Mouse (Mus musculus) liver, embryonic 14.5 days (tissue): ENCODE results near the gene Fam198a. TPM values are rescaled to one million over a fixed set of nuclear protein-coding genes. Genes with fewer than 3 reads are reported as not detected.

Source experiments
- ATAC-seq: fragments of 200-750 bp; cut with Nextera tagmentation; 2 replicates; pipeline ENCODE4 v1.8.0; 2017; ENCODE audit warnings: moderate number of reproducible peaks, mild to moderate bottlenecking, moderate library complexity; ENCODE audit not compliant: insufficient read depth
- DNase-seq, 3 experiments: peaks; one replicate each; pipeline ENCODE4 v3.0.0-alpha.2; 2012 to 2013; ENCODE audit warnings: low read depth in 3 of 3, low spot score in 3 of 3
- H3K27ac ChIP-seq: fragments of 300-500 bp; sonication (generic); 2 replicates; pipeline ENCODE4 v1.5.1; 2014; ENCODE audit warnings: moderate library complexity, mild to moderate bottlenecking, control low read depth, inconsistent platforms
- H3K27me3 ChIP-seq: fragments of 300-500 bp; sonication (generic); 2 replicates; pipeline ENCODE4 v1.6.1; 2014; ENCODE audit warnings: mild to moderate bottlenecking, low read length, moderate library complexity; ENCODE audit not compliant: control insufficient read depth, insufficient read depth
- H3K36me3 ChIP-seq: fragments of 300-500 bp; sonication (generic); replicated peaks from 2 replicates; pipeline ENCODE4 v1.6.1; 2014; ENCODE audit warnings: low read depth; ENCODE audit not compliant: control insufficient read depth, insufficient read depth
- H3K4me1 ChIP-seq, 2 experiments: fragments of 200-500 bp in 1 of 2; fragments of 300-500 bp in 1 of 2; sonication (generic) in 1 of 2; replicated peaks; 2 replicates each; pipeline ENCODE4 v1.6.1; 2012 to 2014; ENCODE audit warnings: antibody characterized with exemption in 1 of 2, inconsistent platforms in 1 of 2, low read length in 1 of 2; ENCODE audit not compliant: control insufficient read depth in 2 of 2, insufficient read depth in 2 of 2
- H3K4me2 ChIP-seq: fragments of 300-500 bp; sonication (generic); 2 replicates; pipeline ENCODE4 v1.6.1; 2014; ENCODE audit warnings: low read depth, mild to moderate bottlenecking, control low read depth, moderate library complexity
- H3K4me3 ChIP-seq, 2 experiments: fragments of 200-500 bp in 1 of 2; fragments of 300-500 bp in 1 of 2; sonication (generic) in 1 of 2; 2 replicates each; pipeline ENCODE4 v1.5.1; 2012 to 2014; ENCODE audit warnings: low read depth in 2 of 2, low read length in 2 of 2, mild to moderate bottlenecking in 2 of 2, control low read depth in 1 of 2, inconsistent platforms in 1 of 2, moderate library complexity in 1 of 2; ENCODE audit not compliant: insufficient read depth in 1 of 2
- H3K9ac ChIP-seq: fragments of 300-500 bp; sonication (generic); replicated peaks from 2 replicates; pipeline ENCODE4 v1.6.1; 2014; ENCODE audit warnings: mild to moderate bottlenecking, control low read depth, moderate library complexity
- H3K9me3 ChIP-seq: fragments of 300-500 bp; sonication (generic); 2 replicates; pipeline ENCODE4 v1.6.1; 2016; ENCODE audit warnings: low read length, mixed read lengths; ENCODE audit not compliant: control insufficient read depth
- CTCF ChIP-seq: IDR thresholded peaks from 2 replicates; pipeline ENCODE4 v1.5.1; 2016; ENCODE audit warnings: antibody characterized with exemption, low read depth, control low read depth
- EP300 ChIP-seq: IDR thresholded peaks from 2 replicates; pipeline ENCODE4 v1.6.1; 2016; ENCODE audit warnings: antibody characterized with exemption, low read depth
- WGBS: fragments of 180-500 bp; shearing (Covaris S2); extraction: QIAGEN DNeasy Blood & Tissue Kit; methylation state at CpG from one replicate; pipeline ENCODE4 v1.1.7; 2014; ENCODE audit not compliant: insufficient replicate concordance; 5-methylcytosine and 5-hydroxymethylcytosine counted together
- polyA plus RNA-seq, 2 experiments: library from polyadenylated mRNA; depleted of rRNA in 1 of 2; stranded (reverse) in 1 of 2; unstranded in 1 of 2; fragments of >200 nt; fragmentation: Nextera tagmentation in 1 of 2; extraction: Ambion mirVana in 1 of 2; gene quantifications; 2 replicates each; pipeline versions ENCODE4 v1.2.1 to v1.2.3; 2012 to 2014

The Fam198a gene
- polyA plus RNA-seq, 2 experiments = 0.08 to 0.10 TPM

DNA sequence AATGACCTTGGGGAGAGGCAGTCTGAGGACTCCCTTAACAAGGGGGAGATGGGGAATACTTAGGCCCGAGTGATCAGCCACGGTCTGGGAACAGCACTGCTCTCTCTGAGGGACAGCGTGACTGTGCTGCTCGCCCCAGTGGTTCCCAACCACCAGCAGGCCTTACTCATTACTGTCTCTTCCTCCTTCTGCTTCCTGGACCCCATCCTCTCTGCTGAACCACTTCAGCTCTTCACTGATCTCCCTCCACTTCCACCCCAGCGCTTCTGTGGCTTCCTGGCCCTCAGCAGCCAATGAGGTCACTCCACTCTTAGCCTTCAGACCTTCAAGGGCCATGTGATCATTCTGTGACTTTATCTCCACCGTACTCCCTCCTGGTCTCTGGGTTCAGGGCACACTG lies 41.2 kb upstream of the Fam198a start:
- peaks cover 0 to 4% of the 10 kb centered on the region in 2 experiments; a peak in 1 of 4 replicates for H3K4me1 ChIP-seq
- ATAC-seq (no peak), DNase-seq (no peak)
- 10% methylated on average over 6 of the region's 6 CpGs for WGBS
- TF ChIP-seq EP300 = no peak
- TF ChIP-seq CTCF = no peak
- no peak overlapping the region for H3K4me3 ChIP-seq
- H3K4me2 ChIP-seq = no peak overlapping the region
- no peak overlapping the region for H3K9ac ChIP-seq
- H3K9me3 ChIP-seq = no peaks in the 10 kb centered on the region
- H3K27me3 ChIP-seq = no peaks in the 10 kb centered on the region
- H3K36me3 ChIP-seq = no peaks in the 10 kb centered on the region
- H3K27ac ChIP-seq = no peak overlapping the region

GRCm38 (mm10) chr9:121911196-121911595 lies 39.6 kb upstream of the Fam198a start:
- Histone ChIP-seq H3K4me1 (no peaks in the 10 kb centered on the region; a peak in 1 of 4 replicates), H3K27ac (no peak overlapping the region), H3K9me3 (no peaks in the 10 kb centered on the region), H3K27me3 (no peaks in the 10 kb centered on the region), H3K9ac (no peak overlapping the region), H3K36me3 (no peaks in the 10 kb centered on the region), H3K4me2 (no peak overlapping the region), H3K4me3 (no peak overlapping the region)
- whole genome bisulfite sequencing = 63% methylated on average over 7 of the region's 7 CpGs
- DNase-seq (no peak), ATAC-seq (no peak)
- no peak for TF ChIP-seq CTCF
- TF ChIP-seq EP300 = no peak

DNA sequence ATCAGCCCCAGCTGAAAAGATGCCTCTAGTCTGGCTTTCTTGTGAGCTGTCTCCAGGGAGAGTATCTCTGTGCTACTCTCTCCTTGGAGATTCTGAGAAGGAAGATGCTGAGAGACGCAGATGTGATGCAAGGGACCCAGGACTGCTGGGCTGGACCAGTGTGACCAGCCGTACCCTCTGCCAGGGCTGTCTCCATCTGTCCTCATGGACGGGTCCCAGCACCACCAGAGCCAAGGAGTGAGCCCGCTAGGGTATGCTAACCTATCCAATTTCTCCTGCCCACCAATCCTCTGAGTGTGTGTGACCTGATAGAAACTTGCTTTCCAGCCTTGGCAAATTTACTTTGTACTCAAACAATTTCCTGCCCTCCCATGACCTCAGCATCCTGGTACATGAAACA lies 38.0 kb upstream of the Fam198a start:
- 57% methylated on average over 4 of the region's 4 CpGs for WGBS
- peaks cover 0 to 3% of the 10 kb centered on the region in 2 experiments; a peak in 1 of 4 replicates for H3K4me1 ChIP-seq
- H3K4me3 ChIP-seq = no peak overlapping the region
- H3K4me2 ChIP-seq = no peak overlapping the region
- H3K9ac ChIP-seq = no peak overlapping the region
- H3K9me3 ChIP-seq = no peaks in the 10 kb centered on the region
- H3K27me3 ChIP-seq = no peaks in the 10 kb centered on the region
- DNase-seq (no peak), ATAC-seq (no peak)
- no peak for TF ChIP-seq EP300
- H3K36me3 ChIP-seq = no peaks in the 10 kb centered on the region
- H3K27ac ChIP-seq = no peak overlapping the region

DNA sequence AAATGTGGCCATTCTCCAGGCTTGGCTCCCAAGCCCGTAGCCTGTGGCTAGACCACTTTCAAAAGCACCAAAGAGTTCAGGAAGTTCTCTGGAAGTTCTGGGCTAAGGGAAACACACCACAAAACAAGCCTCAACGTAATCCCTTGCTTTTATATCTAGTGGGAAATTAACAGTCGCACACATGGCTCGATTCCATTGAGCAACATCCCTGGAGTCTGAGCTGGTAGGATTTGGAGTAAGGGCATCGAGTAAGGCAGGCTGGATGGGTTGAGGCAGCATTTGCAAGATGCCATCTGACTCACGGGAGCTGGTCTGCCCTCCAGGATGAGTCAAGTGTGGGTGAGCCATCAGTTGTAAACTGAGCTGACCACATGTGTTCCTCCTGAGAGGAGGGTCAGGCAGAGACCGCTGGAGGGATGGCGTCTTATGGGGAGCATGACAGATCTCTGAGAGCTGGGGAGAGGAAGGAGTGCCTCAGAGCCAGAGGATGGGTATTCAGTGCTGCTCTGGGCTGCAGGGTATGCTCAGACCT lies 36.5 kb upstream of the Fam198a start:
- H3K4me2 ChIP-seq = no peak overlapping the region
- H3K9me3 ChIP-seq = no peaks in the 10 kb centered on the region
- no peak overlapping the region for H3K9ac ChIP-seq
- H3K27ac ChIP-seq = no peak overlapping the region
- DNase-seq (no peak), ATAC-seq (no peak)
- no peak overlapping the region for H3K4me3 ChIP-seq
- H3K36me3 ChIP-seq = no peaks in the 10 kb centered on the region
- peaks cover 0 to 4% of the 10 kb centered on the region in 2 experiments; a peak in 1 of 4 replicates for H3K4me1 ChIP-seq
- WGBS = 57% methylated on average over 8 of the region's 8 CpGs
- TF ChIP-seq CTCF (no peak), EP300 (no peak)
- H3K27me3 ChIP-seq = no peaks in the 10 kb centered on the region

GRCm38 (mm10) chr9:121915056-121915455 lies 35.7 kb upstream of the Fam198a start:
- H3K4me2 ChIP-seq = no peak overlapping the region
- H3K4me1 ChIP-seq = peaks cover 0 to 6% of the 10 kb centered on the region in 2 experiments; a peak in 1 of 4 replicates
- TF ChIP-seq EP300 (no peak), CTCF (no peak)
- no peaks in the 10 kb centered on the region for H3K9me3 ChIP-seq
- H3K4me3 ChIP-seq = no peak overlapping the region
- 61% methylated on average over 10 of the region's 10 CpGs for WGBS
- ATAC-seq (no peak), DNase-seq (no peak)
- no peaks in the 10 kb centered on the region for H3K27me3 ChIP-seq
- H3K9ac ChIP-seq = no peak overlapping the region
- no peaks in the 10 kb centered on the region for H3K36me3 ChIP-seq
- no peak overlapping the region for H3K27ac ChIP-seq
